Mouse (Mus musculus) brain, embryonic 14.5 days (tissue): Measurements from ENCODE around the gene Pafah1b3.

Source experiments
- CTCF ChIP-seq: fragments of 200-500 bp; IDR thresholded peaks from 2 replicates; pipeline ENCODE4 v1.5.1; 2012; ENCODE audit warnings: inconsistent platforms, mild to moderate bottlenecking, moderate library complexity, borderline replicate concordance; ENCODE audit not compliant: insufficient read depth, insufficient read length; ENCODE audit errors: extremely low read depth
- POLR2A ChIP-seq: fragments of 200-500 bp; IDR thresholded peaks from 2 replicates; pipeline ENCODE4 v1.6.1; 2012; ENCODE audit warnings: mild to moderate bottlenecking, inconsistent platforms, borderline replicate concordance; ENCODE audit not compliant: poor library complexity, insufficient read depth, insufficient read length, severe bottlenecking; ENCODE audit errors: extremely low read depth

DNA sequence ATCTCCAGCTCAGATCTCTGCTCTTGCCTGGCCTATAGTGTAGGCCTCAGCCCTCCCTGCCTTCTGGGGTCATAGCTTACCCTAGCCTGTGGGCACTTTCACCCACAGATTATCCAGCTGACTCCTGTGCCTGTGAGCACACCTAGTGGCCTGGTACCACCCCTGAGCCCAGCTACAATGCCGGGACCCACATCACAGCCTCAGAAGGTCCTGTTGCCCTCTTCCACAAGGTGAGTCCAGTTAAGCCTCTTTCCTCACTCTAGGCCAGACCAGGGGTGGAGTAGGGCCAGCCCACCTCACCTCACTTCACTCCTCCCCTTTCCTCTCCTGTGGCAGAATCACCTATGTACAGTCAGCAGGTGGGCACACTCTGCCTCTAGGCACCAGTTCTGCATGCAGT lies 7.3 kb downstream of the Pafah1b3 start:
- no peak for TF ChIP-seq CTCF
- TF ChIP-seq POLR2A = no peak
